In genomic region chr7:99449751-99450150, GRCm38 (mm10) we compare ENCODE assay signal across 18 mouse cellular contexts. TPM values are rescaled to one million over a fixed set of nuclear protein-coding genes. Genes with fewer than 3 reads are reported as not detected.
DNase-seq lines count a peak whose midpoint lies in the region; ATAC-seq and TF ChIP-seq lines count a peak whose summit lies in the region.
"Had no signal": no experiment of that assay in that cellular context is flagged by ENCODE, and none has a peak within 500 bp of the region (broad histone marks: within the 10 kb centered on the region; RNA-seq: fewer than 3 reads in every experiment).

No protein-coding gene starts in this region.

- no peak overlapping the region for H3K27ac ChIP-seq in MEL (ENCODE audit: control insufficient read depth, low read depth, low read length)
- no peak overlapping the region; the same call in 1 of the 2 replicates for H3K27ac ChIP-seq in hindbrain, embryonic 14.5 days
- H3K27ac ChIP-seq: intestine, embryonic 15.5 days; limb, embryonic 12.5 days had no signal

- WGBS in hindbrain, embryonic 14.5 days, result 14% methylated on average over 3 of the region's 3 CpGs

- no peaks in the 10 kb centered on the region for H3K9me3 ChIP-seq in MEL (replicated peaks; ENCODE audit: insufficient read depth, low read length)
- no peaks in the 10 kb centered on the region for H3K9me3 ChIP-seq in hindbrain, embryonic 14.5 days (ENCODE audit: control insufficient read depth, low read length)
- H3K9me3 ChIP-seq: G1E; intestine, embryonic 15.5 days; limb, embryonic 12.5 days had no signal

- no peaks in the 10 kb centered on the region for H3K36me3 ChIP-seq in MEL (ENCODE audit: control insufficient read depth in 1 of 2, insufficient read depth in 2 of 2, low read length in 2 of 2)
- H3K36me3 ChIP-seq in hindbrain, embryonic 14.5 days (replicated peaks; ENCODE audit: control insufficient read depth, insufficient read depth), result 0 out of 2 replicates have a peak, but pooled peaks cover 10% of the 10 kb centered on the region
- H3K36me3 ChIP-seq: G1E; intestine, embryonic 15.5 days; limb, embryonic 12.5 days had no signal

- peak; percentile 25; the same call in 1 of the 2 replicates for ATAC-seq in hindbrain, embryonic 14.5 days (ENCODE audit: low FRiP score)

- H3K4me3 ChIP-seq in MEL (ENCODE audit: control insufficient read depth in 1 of 2, insufficient read depth in 1 of 2, low read depth in 2 of 2, low read length in 2 of 2), result no peak overlapping the region
- H3K4me3 ChIP-seq in hindbrain, embryonic 14.5 days (replicated peaks; ENCODE audit: low read length), result no peak overlapping the region
- H3K4me3 ChIP-seq: erythroblast, embryonic 14.5 days; intestine, embryonic 15.5 days; limb, embryonic 12.5 days had no signal

- DNase-seq in embryo, embryonic 10.5 days (ENCODE audit: low spot score), result peak; percentile 52
- DNase-seq in embryo, embryonic 9.5 days (ENCODE audit: extremely low spot score), result no peak
- DNase-seq in MEL (ENCODE audit: low read depth, low spot score), result no peak
- peak; percentile 47 for DNase-seq in hindbrain, embryonic 14.5 days (ENCODE audit: low spot score)
- peak; percentile 65 to 73 for DNase-seq in layer of hippocampus, postnatal 36 days
- DNase-seq in thymus, postnatal 25 days, result no peak
- no peak for DNase-seq in kidney, postnatal 25 days
- no peak for DNase-seq in right cerebral cortex, postnatal 10 days (ENCODE audit: low spot score in 2 of 2)
- DNase-seq: cerebellum, postnatal 25 days; gastrocnemius, postnatal 36 days; kidney, postnatal 14 days; lung, adult 2 months; thymus, adult 2 months had no signal

- H3K4me1 ChIP-seq in MEL (ENCODE audit: control insufficient read depth in 1 of 2, insufficient read depth in 2 of 2, low read length in 2 of 2), result peaks cover 0 to 15% of the 10 kb centered on the region in 2 experiments; a peak in 2 of 4 replicates
- H3K4me1 ChIP-seq in hindbrain, embryonic 14.5 days (replicated peaks; ENCODE audit: control insufficient read depth, insufficient read depth, low read length), result peaks cover 5% of the 10 kb centered on the region; the same call in 1 of the 2 replicates
- H3K4me1 ChIP-seq: intestine, embryonic 15.5 days had no signal

- no peak for TF ChIP-seq RAD21 in MEL (IDR thresholded peaks at IDR 0.05; ENCODE audit: low read depth, low read length)

- no peak overlapping the region for H3K4me2 ChIP-seq in hindbrain, embryonic 14.5 days (replicated peaks)
- H3K4me2 ChIP-seq: intestine, embryonic 15.5 days; limb, embryonic 12.5 days had no signal

- no peak overlapping the region for H3K9ac ChIP-seq in MEL (ENCODE audit: control insufficient read depth, low read depth, low read length, poor library complexity, severe bottlenecking)
- no peak overlapping the region for H3K9ac ChIP-seq in hindbrain, embryonic 14.5 days
- H3K9ac ChIP-seq: intestine, embryonic 15.5 days; limb, embryonic 12.5 days had no signal

- H3K79me2 ChIP-seq in MEL (ENCODE audit: control insufficient read depth, insufficient read depth, low read length, poor library complexity), result no peaks in the 10 kb centered on the region

- no peak for TF ChIP-seq CTCF in MEL (IDR thresholded peaks at IDR 0.05 in 2 of 3, conservative IDR thresholded peaks at IDR 0.05 in 1 of 3; ENCODE audit: control insufficient read depth in 1 of 3, insufficient read depth in 1 of 3, low read depth in 2 of 3, low read length in 3 of 3, poor library complexity in 1 of 3, severe bottlenecking in 1 of 3)

- no peak for TF ChIP-seq POLR2A in MEL (IDR thresholded peaks at IDR 0.05; ENCODE audit: control insufficient read depth in 1 of 2, insufficient read depth in 1 of 2, low read depth in 1 of 2, low read length in 2 of 2, poor library complexity in 1 of 2)

- no peaks in the 10 kb centered on the region for H3K27me3 ChIP-seq in MEL (ENCODE audit: control insufficient read depth in 1 of 2, insufficient read depth in 2 of 2, low read length in 2 of 2)
- no peaks in the 10 kb centered on the region for H3K27me3 ChIP-seq in hindbrain, embryonic 14.5 days (ENCODE audit: control insufficient read depth, insufficient read depth, low read length)
- H3K27me3 ChIP-seq: intestine, embryonic 15.5 days; limb, embryonic 12.5 days had no signal

- TF ChIP-seq EP300 in MEL (IDR thresholded peaks at IDR 0.05; ENCODE audit: low read depth in 1 of 2, low read length in 2 of 2), result no peak

TF ChIP-seq in MEL, 35 proteins besides CTCF, POLR2A, EP300 and RAD21:
- TF ChIP-seq MXI1 (IDR thresholded peaks at IDR 0.05; ENCODE audit: low read depth, low read length), result no peak
- TF ChIP-seq USF1 (IDR thresholded peaks at IDR 0.05; ENCODE audit: low read depth, low read length), result no peak
- TF ChIP-seq ETS1 (IDR thresholded peaks at IDR 0.05; ENCODE audit: low read depth, low read length), result 0 out of 2 replicates have a peak, but pooled peaks have one; percentile 1
- TF ChIP-seq SIN3A (IDR thresholded peaks at IDR 0.05; ENCODE audit: low read length), result no peak
- no peak for TF ChIP-seq NRF1 (IDR thresholded peaks at IDR 0.05; ENCODE audit: insufficient read depth, low read depth, low read length, poor library complexity, severe bottlenecking)
- no peak for TF ChIP-seq MAZ (IDR thresholded peaks at IDR 0.05; ENCODE audit: low read depth, low read length)
- no peak for TF ChIP-seq NELFE (IDR thresholded peaks at IDR 0.05; ENCODE audit: low read depth, low read length)
- TF ChIP-seq GABPA (IDR thresholded peaks at IDR 0.05; ENCODE audit: low read depth, low read length), result no peak

RNA-seq across cellular contexts. Expression of gene Klhl35, which starts 16.1 kb away (rescaled TPM):
- total RNA-seq in MEL (2012; rRNA removed), result not detected in 2 replicates
- polyA plus RNA-seq in MEL (2012; ENCODE audit: insufficient read depth in 1 of 2, insufficient read length in 2 of 2, low read depth in 1 of 2, low replicate concordance in 2 of 2, missing spikeins in 1 of 2), result under 1 TPM in 1 of 2 experiments, not detected in 1; 0.04 TPM
- 4.1 and 4.7 TPM in 2 replicates for polyA plus RNA-seq in hindbrain, embryonic 14.5 days (2014; fragmentation: Nextera tagmentation; extraction: Ambion mirVana)
- total RNA-seq in layer of hippocampus, postnatal 36 days (2021), result 1 to 10 TPM; 1.9 to 3.9 TPM
- total RNA-seq: G1E; gastrocnemius, postnatal 36 days had no signal
- polyA plus RNA-seq: activated CD4-positive, CD25-positive, alpha-beta regulatory T cell, adult 4 months; erythroblast, embryonic 14.5 days; G1E had no signal

RNA-seq across cellular contexts. Expression of gene Rps3, which starts 33.8 kb away (rescaled TPM):
- total RNA-seq in MEL (2012; rRNA removed), result 2,066 and 2,287 TPM in 2 replicates
- polyA plus RNA-seq in MEL (2012; ENCODE audit: insufficient read depth in 1 of 2, insufficient read length in 2 of 2, low read depth in 1 of 2, low replicate concordance in 2 of 2, missing spikeins in 1 of 2), result 1,000 to 10,000 TPM in 1 of 2 experiments, 100 to 1,000 TPM in 1; 157 to 1,899 TPM
- polyA plus RNA-seq in hindbrain, embryonic 14.5 days (2014; fragmentation: Nextera tagmentation; extraction: Ambion mirVana), result 445 and 515 TPM in 2 replicates
- 100 to 1,000 TPM; 250 to 259 TPM for total RNA-seq in layer of hippocampus, postnatal 36 days (2021)

Comparison
In these comparisons a context has a peak if more than half of its experiments do, and no peak if none do; other contexts are left out.
1. DNase-seq: peak in embryo, embryonic 10.5 days (single experiment), hindbrain, embryonic 14.5 days (single experiment) and layer of hippocampus, postnatal 36 days (2 of 2); none in embryo, embryonic 9.5 days (single experiment), MEL (single experiment), thymus, postnatal 25 days (single experiment), kidney, postnatal 25 days (0 of 2) and right cerebral cortex, postnatal 10 days (0 of 2).